Comparison of ENCODE assay signal across 22 mouse cellular contexts in the genomic region with DNA sequence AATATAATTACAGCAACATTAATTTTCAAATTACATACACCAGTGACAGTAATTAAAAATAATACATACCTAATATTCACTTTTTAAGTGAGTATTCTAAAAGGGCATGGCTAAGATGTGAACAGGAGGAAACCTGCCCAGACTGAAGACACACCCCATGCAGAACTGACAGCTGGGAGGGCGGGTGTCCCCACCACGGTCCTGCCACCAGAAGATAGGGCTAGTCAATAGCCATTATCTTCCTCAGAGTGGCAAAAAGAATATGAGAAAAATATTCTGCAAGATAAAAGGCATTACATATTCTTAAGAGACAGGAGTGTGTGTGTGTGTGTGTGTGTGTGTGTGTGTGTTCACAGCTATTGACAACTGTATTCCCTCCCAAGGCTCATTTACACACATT.
DNase-seq lines count a peak whose midpoint lies in the region; ATAC-seq and TF ChIP-seq lines count a peak whose summit lies in the region.
"Had no signal": no experiment of that assay in that cellular context is flagged by ENCODE, and none has a peak within 500 bp of the region (broad histone marks: within the 10 kb centered on the region; RNA-seq: fewer than 3 reads in every experiment).

No protein-coding gene starts in this region.

- TF ChIP-seq POLR2A in cerebellum, adult 2 months (IDR thresholded peaks at IDR 0.05; ENCODE audit: borderline replicate concordance, insufficient read depth, low read length) = no peak

- no peaks in the 10 kb centered on the region for H3K27me3 ChIP-seq in cerebellum, adult 2 months (ENCODE audit: control insufficient read depth, insufficient read depth, low read length)
- H3K27me3 ChIP-seq in stomach, embryonic 15.5 days (replicated peaks) = no peaks in the 10 kb centered on the region
- no peaks in the 10 kb centered on the region for H3K27me3 ChIP-seq in stomach, postnatal 0 days (ENCODE audit: control insufficient read depth, insufficient read depth, low read length)
- H3K27me3 ChIP-seq in liver, embryonic 14.5 days (ENCODE audit: control insufficient read depth, insufficient read depth, low read length) = no peaks in the 10 kb centered on the region
- H3K27me3 ChIP-seq: embryonic facial prominence, embryonic 13.5 days; hindbrain, embryonic 12.5 days; limb, embryonic 15.5 days; midbrain, embryonic 15.5 days had no signal

- H3K4me3 ChIP-seq in cerebellum, adult 2 months (replicated peaks; ENCODE audit: insufficient read depth, low read depth, low read length) = no peak overlapping the region
- H3K4me3 ChIP-seq in stomach, embryonic 15.5 days (replicated peaks) = no peak overlapping the region
- H3K4me3 ChIP-seq in stomach, postnatal 0 days (ENCODE audit: low read depth, low read length) = no peak overlapping the region
- H3K4me3 ChIP-seq in liver, embryonic 14.5 days (ENCODE audit: insufficient read depth in 1 of 2, low read depth in 2 of 2, low read length in 2 of 2) = no peak overlapping the region
- H3K4me3 ChIP-seq: embryonic facial prominence, embryonic 13.5 days; hindbrain, embryonic 12.5 days; limb, embryonic 15.5 days; midbrain, embryonic 15.5 days; myocyte had no signal

- H3K9me3 ChIP-seq in stomach, embryonic 15.5 days = no peaks in the 10 kb centered on the region
- H3K9me3 ChIP-seq in stomach, postnatal 0 days (ENCODE audit: control insufficient read depth, low read length) = no peaks in the 10 kb centered on the region
- no peaks in the 10 kb centered on the region for H3K9me3 ChIP-seq in liver, embryonic 14.5 days (ENCODE audit: control insufficient read depth, low read length)
- H3K9me3 ChIP-seq: embryonic facial prominence, embryonic 13.5 days; hindbrain, embryonic 12.5 days; limb, embryonic 15.5 days; midbrain, embryonic 15.5 days had no signal

- no peak overlapping the region for H3K9ac ChIP-seq in stomach, embryonic 15.5 days
- H3K9ac ChIP-seq in stomach, postnatal 0 days (ENCODE audit: low read length) = no peak overlapping the region
- H3K9ac ChIP-seq in liver, embryonic 14.5 days (replicated peaks) = no peak overlapping the region
- H3K9ac ChIP-seq: embryonic facial prominence, embryonic 13.5 days; forebrain, postnatal 0 days; hindbrain, embryonic 12.5 days; limb, embryonic 15.5 days; midbrain, embryonic 15.5 days had no signal

- no peaks in the 10 kb centered on the region for H3K36me3 ChIP-seq in stomach, embryonic 15.5 days
- no peaks in the 10 kb centered on the region for H3K36me3 ChIP-seq in stomach, postnatal 0 days (ENCODE audit: control insufficient read depth, insufficient read depth, low read length)
- H3K36me3 ChIP-seq in liver, embryonic 14.5 days (replicated peaks; ENCODE audit: control insufficient read depth, insufficient read depth, low read depth) = no peaks in the 10 kb centered on the region
- H3K36me3 ChIP-seq: embryonic facial prominence, embryonic 13.5 days; hindbrain, embryonic 12.5 days; limb, embryonic 15.5 days; midbrain, embryonic 15.5 days had no signal

- no peak for TF ChIP-seq EP300 in stomach, postnatal 0 days (optimal IDR thresholded peaks at IDR 0.05)
- peak; percentile 91 for TF ChIP-seq EP300 in liver, embryonic 14.5 days (IDR thresholded peaks at IDR 0.05; ENCODE audit: low read depth)

- TF ChIP-seq CTCF in cerebellum, adult 2 months (IDR thresholded peaks at IDR 0.05; ENCODE audit: borderline replicate concordance, insufficient read depth, low read depth, low read length) = no peak
- TF ChIP-seq CTCF in stomach, postnatal 0 days (IDR thresholded peaks at IDR 0.05; ENCODE audit: low read depth) = no peak
- TF ChIP-seq CTCF in liver, embryonic 14.5 days (IDR thresholded peaks at IDR 0.05; ENCODE audit: low read depth) = no peak

- H3K4me2 ChIP-seq in stomach, embryonic 15.5 days = no peak overlapping the region
- no peak overlapping the region for H3K4me2 ChIP-seq in stomach, postnatal 0 days (replicated peaks; ENCODE audit: low read depth)
- peak overlapping the region; percentile 39 for H3K4me2 ChIP-seq in liver, embryonic 14.5 days (ENCODE audit: low read depth)
- H3K4me2 ChIP-seq: embryonic facial prominence, embryonic 13.5 days; hindbrain, embryonic 12.5 days; limb, embryonic 15.5 days; midbrain, embryonic 15.5 days had no signal

- no peak overlapping the region for H3K27ac ChIP-seq in cerebellum, adult 2 months (ENCODE audit: insufficient read depth, low read length)
- H3K27ac ChIP-seq in stomach, embryonic 15.5 days = no peak overlapping the region
- no peak overlapping the region for H3K27ac ChIP-seq in stomach, postnatal 0 days (replicated peaks)
- peak overlapping the region; percentile 65 for H3K27ac ChIP-seq in liver, embryonic 14.5 days
- H3K27ac ChIP-seq: embryonic facial prominence, embryonic 13.5 days; hindbrain, embryonic 12.5 days; limb, embryonic 15.5 days; midbrain, embryonic 15.5 days had no signal

- no peaks in the 10 kb centered on the region for H3K4me1 ChIP-seq in cerebellum, adult 2 months (ENCODE audit: control insufficient read depth, insufficient read depth, low read length)
- no peaks in the 10 kb centered on the region for H3K4me1 ChIP-seq in stomach, embryonic 15.5 days
- no peaks in the 10 kb centered on the region for H3K4me1 ChIP-seq in stomach, postnatal 0 days (replicated peaks; ENCODE audit: control insufficient read depth, insufficient read depth)
- peaks cover 14 to 17% of the 10 kb centered on the region in 2 experiments for H3K4me1 ChIP-seq in liver, embryonic 14.5 days (replicated peaks; ENCODE audit: control insufficient read depth in 2 of 2, insufficient read depth in 2 of 2, low read length in 1 of 2)
- H3K4me1 ChIP-seq: embryonic facial prominence, embryonic 13.5 days; hindbrain, embryonic 12.5 days; limb, embryonic 15.5 days; midbrain, embryonic 15.5 days had no signal

- ATAC-seq in stomach, embryonic 15.5 days (ENCODE audit: insufficient read depth, low FRiP score, low read depth) = peak; percentile 81; the same call in 1 of the 2 replicates
- no peak for ATAC-seq in stomach, postnatal 0 days (ENCODE audit: low FRiP score, low TSS enrichment)
- ATAC-seq in liver, embryonic 14.5 days (ENCODE audit: insufficient read depth) = peak; percentile 100
- ATAC-seq: CD4-positive, CD25-positive, alpha-beta regulatory T cell, adult 4 months; forebrain, postnatal 0 days; midbrain, embryonic 15.5 days had no signal

- 67% methylated on average over 2 of the region's 2 CpGs for WGBS in cerebellum, adult 2 months
- WGBS in stomach, embryonic 15.5 days = 60% methylated on average over 2 of the region's 2 CpGs
- WGBS in stomach, postnatal 0 days = 56% methylated on average over 2 of the region's 2 CpGs
- 13% methylated on average over 2 of the region's 2 CpGs for WGBS in liver, embryonic 14.5 days (ENCODE audit: insufficient replicate concordance)

- peak; percentile 12 to 18 for DNase-seq in cerebellum, postnatal 25 days
- no peak for DNase-seq in cerebellum, adult 2 months
- DNase-seq in stomach, postnatal 0 days (ENCODE audit: low spot score) = no peak
- peak; percentile 65 to 71 (median 68) for DNase-seq in liver, embryonic 14.5 days (ENCODE audit: low read depth in 3 of 3, low spot score in 3 of 3)
- DNase-seq in MN1 (ENCODE audit: low spot score) = no peak
- no peak for DNase-seq in thymus, postnatal 10 days (ENCODE audit: low spot score in 2 of 2)
- no peak for DNase-seq in kidney, postnatal 25 days
- DNase-seq: adrenal gland, postnatal 25 days; cerebellum, adult 9-10 months; forebrain, postnatal 0 days; kidney, adult 2 months; kidney, postnatal 14 days; lung, postnatal 10 days; right cerebral cortex, postnatal 25 days; thymus, postnatal 4 days had no signal

Comparison
In these comparisons a context has a peak if more than half of its experiments do, and no peak if none do; other contexts are left out.
1. DNase-seq: peak in cerebellum, postnatal 25 days (2 of 2) and liver, embryonic 14.5 days (3 of 3); none in cerebellum, adult 2 months (0 of 2), stomach, postnatal 0 days (single experiment), MN1 (single experiment), thymus, postnatal 10 days (0 of 2) and kidney, postnatal 25 days (0 of 2).